Mouse (Mus musculus) G1E (cell line): ENCODE results near the gene Gfy.

ENCODE experiments used
- CTCF ChIP-seq: IDR thresholded peaks from 2 replicates; pipeline ENCODE4 v1.5.1; 2012; ENCODE audit warnings: low read depth, low read length, inconsistent platforms, mixed read lengths
- GATA1 ChIP-seq: IDR thresholded peaks from 2 replicates; pipeline ENCODE4 v1.6.1; 2012; ENCODE audit warnings: borderline replicate concordance, low read length, inconsistent platforms, mixed read lengths

GRCm38 (mm10) chr7:45156206-45156605, 23.2 kb downstream of the Gfy start:
- no peak for TF ChIP-seq CTCF
- TF ChIP-seq GATA1 = no peak
